Mouse (Mus musculus) lung, postnatal 0 days (tissue): Measurements from ENCODE around the gene Ptpn3.

Experiments
- CTCF ChIP-seq: IDR thresholded peaks from 2 replicates; pipeline ENCODE4 v1.5.1; 2016; ENCODE audit warnings: antibody characterized with exemption, mild to moderate bottlenecking
- EP300 ChIP-seq: IDR thresholded peaks from 2 replicates; pipeline ENCODE4 v1.6.1; 2016; ENCODE audit warnings: antibody characterized with exemption, mild to moderate bottlenecking, control low read depth

GRCm38 (mm10) chr4:57311750-57312149 lies 10.1 kb upstream of the Ptpn3 start:
- TF ChIP-seq CTCF: no peak
- no peak for TF ChIP-seq EP300
